Mouse (Mus musculus): ENCODE measurements at regions not wholly inside any gene's neighbourhood (a gene's known extent, or its start where the extent isn't known, plus 50 kb on each side); places are given as distances from the start of the nearest gene placed in this dataset.

- no peaks in the 10 kb centered on the region for H3K9me3 ChIP-seq (ENCODE audit: control insufficient read depth, low read length)
- ATAC-seq (ENCODE audit: insufficient read depth, low FRiP score, low TSS enrichment) (no peak), DNase-seq (ENCODE audit: low spot score) (no peak)
- no peaks in the 10 kb centered on the region for H3K27me3 ChIP-seq (ENCODE audit: control insufficient read depth, insufficient read depth, low read length)
- H3K4me3 ChIP-seq (ENCODE audit: low read depth, low read length): no peak overlapping the region
- H3K4me2 ChIP-seq (ENCODE audit: low read depth): no peak overlapping the region
- no peaks in the 10 kb centered on the region for H3K36me3 ChIP-seq (ENCODE audit: control insufficient read depth, insufficient read depth, low read length)
- no peak overlapping the region for H3K9ac ChIP-seq (ENCODE audit: low read length)
- H3K27ac ChIP-seq (ENCODE audit: low read depth, low read length): no peak overlapping the region
- no peaks in the 10 kb centered on the region for H3K4me1 ChIP-seq (ENCODE audit: control insufficient read depth, insufficient read depth, low read length)
These were observed 53.0 kb upstream of the Gm4301 start for GRCm38 (mm10) chr10:100282471-100282870.
